Mouse (Mus musculus) adrenal gland (tissue): Measurements from ENCODE around the gene Fgf5.

Source experiments
- intact Hi-C: fragments of 180-260 bp; cut with DNase I; formaldehyde crosslinking; loops from one replicate; pipeline ENCODE4 v1.15.1; 2025
- long read RNA-seq, 2 experiments: library from polyadenylated mRNA; unstranded; transcript quantifications; one replicate each; pipeline ENCODE4 v2.0.0; 2020; ENCODE audit warnings: borderline replicate concordance in 1 of 2; ENCODE audit not compliant: insufficient replicate concordance in 1 of 2

Fgf5 gene
- long read RNA-seq, experiment 1, result 0 reads
- long read RNA-seq, experiment 2, result 0 reads

DNA sequence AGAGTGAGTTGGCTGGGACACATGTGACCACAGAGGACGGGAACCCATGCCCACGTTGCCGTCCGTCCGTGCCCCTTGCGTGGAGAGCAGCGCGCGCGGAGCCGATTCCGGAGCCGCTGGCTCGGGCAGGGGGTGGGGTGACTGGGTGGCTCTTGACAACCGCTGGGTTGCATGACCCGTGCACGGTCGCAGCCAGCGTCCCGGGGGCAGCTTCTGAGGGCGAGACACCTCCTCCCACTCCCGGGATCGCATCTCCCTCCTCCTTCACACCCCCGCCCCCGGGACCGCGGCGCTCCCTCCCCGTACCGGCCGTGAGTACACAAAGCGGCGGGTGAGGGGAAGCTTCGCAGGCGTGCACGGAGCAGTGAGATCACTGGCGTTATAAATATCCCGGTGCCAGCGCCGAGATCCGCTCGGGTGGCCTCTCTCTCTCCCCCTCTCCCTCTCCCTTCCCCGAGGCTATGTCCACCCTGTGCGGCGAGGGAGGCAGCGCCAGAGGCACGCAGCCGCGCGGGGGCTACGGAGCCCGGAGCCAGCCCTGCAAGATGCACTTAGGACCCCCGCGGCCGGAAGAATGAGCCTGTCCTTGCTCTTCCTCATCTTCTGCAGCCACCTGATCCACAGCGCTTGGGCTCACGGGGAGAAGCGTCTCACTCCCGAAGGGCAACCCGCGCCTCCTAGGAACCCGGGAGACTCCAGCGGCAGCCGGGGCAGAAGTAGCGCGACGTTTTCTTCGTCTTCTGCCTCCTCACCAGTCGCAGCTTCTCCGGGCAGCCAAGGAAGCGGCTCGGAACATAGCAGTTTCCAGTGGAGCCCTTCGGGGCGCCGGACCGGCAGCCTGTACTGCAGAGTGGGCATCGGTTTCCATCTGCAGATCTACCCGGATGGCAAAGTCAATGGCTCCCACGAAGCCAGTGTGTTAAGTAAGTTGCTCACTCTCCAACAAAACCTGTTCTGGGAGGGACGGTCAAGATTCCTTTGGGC lies at the start of gene Fgf5:
Fgf5 (plus strand) TSS at position 347 of the 984 bp plus-strand sequence.
- intact Hi-C loops, result no loop called here

DNA sequence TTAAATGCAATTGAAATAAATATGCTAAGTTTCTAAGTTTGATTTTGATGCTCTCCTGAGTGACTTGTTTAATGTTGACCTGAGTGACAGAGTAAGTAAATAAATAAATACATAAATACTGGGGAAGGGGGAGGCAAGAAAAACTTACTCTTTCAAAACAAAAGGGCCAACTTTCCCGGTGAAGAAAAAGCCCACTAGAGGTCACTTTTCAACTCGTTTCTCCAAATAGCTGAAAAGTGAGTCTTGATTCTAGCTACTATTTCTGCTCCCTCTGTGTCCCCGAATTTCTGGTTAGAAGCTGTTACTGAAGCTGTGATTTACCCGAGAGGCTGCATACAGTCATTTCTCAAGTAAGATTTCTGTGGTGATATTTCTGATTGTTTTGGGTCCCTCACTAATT lies 41.5 kb upstream of the Fgf5 start:
- intact Hi-C loops, result no loop called here

DNA sequence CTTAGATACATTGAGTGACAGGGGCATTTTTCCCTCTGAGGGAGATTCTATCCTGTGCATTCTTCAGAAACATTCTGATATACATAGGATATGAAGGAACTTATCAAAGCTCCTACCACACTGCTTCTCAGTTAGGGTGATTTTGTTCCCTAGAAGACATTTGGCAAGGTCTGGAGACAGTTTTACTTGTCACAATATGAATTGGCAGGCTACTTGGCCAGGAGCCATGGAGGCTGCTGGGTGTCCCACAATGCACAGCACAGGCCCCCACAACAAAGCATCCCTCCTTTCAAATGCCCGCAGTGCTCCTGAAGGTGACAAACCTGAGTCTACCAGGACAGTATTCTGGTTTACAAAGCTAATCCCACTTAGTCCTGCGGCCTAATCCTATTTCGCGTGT lies 32.0 kb upstream of the Fgf5 start:
- intact Hi-C loops, result no loop called here

DNA sequence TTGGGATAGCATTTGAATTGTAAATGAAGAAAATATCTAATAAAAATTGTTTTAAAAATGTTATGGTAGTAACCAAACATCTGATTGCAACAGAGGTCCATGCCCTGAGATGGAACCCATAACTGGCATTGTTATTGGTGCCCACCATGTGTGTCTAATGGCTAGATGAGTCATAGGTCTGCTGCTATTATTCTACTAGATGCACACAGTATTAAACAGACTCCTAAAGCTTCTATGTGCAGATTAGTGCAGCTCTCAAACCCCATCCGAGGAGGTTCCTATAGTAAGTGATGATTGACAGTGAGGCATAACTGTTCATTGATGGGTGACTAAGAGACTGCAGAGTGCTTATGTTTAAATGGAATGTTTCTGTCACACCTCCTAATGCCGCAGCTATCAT lies 27.3 kb upstream of the Fgf5 start:
- intact Hi-C loops, result no loop called here

DNA sequence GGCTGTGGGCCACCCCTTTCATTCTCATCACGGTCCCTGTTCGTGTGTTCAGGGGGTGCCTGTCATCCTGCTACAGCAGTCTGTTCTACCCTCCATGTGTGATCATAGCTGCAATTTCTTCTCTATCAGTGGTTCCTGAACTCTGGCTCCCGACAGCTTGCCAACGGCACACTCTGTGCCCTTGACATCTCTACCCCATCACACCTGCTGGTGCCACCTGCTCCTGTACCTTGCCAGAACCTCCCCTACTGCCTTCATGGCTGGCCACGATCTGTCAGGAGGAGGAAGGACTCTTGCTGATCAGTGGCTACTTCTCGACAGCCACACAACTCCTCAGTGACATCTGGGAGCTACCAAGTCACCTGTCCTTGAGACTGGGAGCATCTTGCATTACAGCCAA lies 24.5 kb upstream of the Fgf5 start:
- intact Hi-C loops, result no loop called here

DNA sequence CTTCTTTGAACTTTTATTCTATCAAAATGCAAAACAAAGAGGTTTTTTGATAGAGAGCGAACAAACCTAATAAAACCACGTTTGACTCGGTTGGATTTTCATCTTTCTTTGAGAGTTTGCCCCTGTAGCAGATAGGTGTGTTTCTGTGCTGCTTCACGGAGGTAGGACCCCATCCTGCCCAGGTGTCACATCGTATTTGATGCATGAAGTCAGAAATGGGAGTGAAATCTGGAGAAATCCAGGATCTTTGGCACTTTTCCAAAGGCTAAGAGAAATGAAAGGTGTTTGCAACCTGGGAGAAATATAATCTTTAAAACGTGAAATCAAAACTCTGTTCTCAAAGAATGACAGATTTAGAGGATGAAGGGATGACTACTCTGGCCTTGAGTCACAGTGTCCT lies 15.5 kb upstream of the Fgf5 start:
- intact Hi-C loops, result no loop called here

DNA sequence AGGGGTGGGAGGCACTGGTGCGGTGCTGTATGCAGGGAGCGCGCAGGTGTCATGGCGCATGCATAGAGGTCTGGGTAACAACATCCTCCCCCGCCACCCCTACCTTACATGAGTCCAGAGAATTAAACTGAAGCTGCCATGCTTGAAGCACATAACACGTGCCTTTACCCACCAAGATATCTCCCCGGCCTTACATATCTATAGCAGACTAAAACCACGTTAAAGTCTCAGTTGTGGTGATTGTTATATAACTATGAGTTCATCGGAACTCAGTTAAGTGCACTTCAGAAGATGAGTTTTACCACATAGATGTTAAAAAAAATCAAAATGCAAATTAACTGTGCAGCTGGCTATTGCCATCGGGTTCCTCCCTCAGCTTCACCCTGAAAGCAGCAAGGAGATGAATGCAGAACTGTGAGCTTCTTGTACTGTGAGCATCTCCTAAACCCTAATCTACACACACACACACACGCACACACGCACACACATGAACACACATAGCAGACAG lies 12.6 kb upstream of the Fgf5 start:
- intact Hi-C loops, result no loop called here

DNA sequence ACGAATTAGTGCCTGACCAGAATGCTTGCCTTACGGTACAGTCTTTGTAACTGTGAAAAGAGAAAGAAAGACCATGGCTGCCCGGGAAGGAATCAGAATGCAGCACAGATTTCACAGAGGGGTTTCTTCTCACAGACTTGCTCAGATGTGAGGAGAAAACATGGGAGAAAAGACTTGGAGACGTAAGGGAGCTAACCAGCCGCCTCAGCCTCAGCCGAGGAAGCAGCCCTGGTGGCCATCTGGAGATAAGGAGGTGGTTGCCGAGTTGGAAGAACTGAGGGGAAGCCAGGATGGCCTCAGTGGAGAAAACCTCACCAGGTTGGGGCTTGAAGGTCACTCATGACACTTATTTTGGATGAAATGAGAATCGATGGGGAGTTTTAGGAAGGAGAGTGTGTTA lies 8.7 kb upstream of the Fgf5 start:
- intact Hi-C loops, result no loop called here

DNA sequence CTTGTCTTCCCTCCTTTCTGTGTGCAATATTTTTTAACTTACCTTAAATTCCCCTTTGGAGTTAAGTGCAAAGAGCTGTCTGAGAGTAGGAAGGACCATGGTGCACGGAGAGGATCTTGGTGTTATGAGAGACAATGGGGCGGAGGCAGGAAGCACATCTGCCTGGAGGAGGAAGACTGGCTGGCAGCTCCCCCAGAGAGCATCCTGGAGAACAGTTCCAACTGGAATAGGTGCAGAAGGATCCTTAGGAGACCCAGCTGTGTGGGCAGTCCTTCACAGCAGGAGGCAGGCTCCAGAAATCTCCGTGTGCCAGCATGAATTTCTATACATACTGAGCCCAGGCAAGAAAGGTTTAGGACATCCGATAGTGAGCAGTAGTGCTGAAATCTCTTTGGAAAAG lies 8.0 kb upstream of the Fgf5 start:
- intact Hi-C loops, result no loop called here

DNA sequence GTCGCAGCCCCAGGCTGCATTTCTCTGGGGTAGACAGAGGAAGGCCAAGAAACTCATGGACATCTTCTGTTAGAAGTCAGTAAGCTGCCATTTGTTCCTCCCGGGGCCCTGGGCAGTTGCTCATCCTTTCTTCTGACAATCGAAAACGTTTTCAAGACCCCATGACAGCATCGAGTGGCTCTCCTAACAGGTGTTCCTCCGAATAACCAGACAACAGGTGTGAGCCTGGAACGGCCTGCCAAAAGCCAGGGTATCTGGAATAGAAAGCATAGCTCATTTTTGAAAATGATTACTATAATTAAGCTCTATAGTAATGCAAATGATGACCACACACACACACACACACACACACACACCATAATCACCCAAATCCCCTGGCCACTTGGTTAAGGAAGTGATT lies 7.2 kb upstream of the Fgf5 start:
- intact Hi-C loops, result no loop called here

DNA sequence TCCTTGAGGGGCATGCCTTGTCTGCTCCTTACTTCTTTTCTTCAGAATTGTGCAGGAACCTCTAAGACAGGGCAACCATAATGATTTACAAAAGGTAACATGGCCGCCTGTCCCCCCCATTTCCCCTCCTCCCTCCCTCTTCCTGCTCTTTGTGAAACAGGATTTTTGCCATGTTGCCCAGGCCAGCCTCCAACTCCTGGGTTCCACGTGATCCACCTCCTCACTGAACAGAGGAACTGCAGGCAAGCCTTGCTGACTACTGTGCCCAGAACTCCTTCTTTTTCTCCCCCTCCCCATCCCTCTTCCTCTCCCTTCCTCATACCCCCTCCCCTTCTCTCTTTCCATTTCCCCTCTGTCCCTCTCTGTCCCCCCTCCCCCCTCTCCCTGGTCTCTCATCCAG lies 6.5 kb upstream of the Fgf5 start:
- intact Hi-C loops, result no loop called here

DNA sequence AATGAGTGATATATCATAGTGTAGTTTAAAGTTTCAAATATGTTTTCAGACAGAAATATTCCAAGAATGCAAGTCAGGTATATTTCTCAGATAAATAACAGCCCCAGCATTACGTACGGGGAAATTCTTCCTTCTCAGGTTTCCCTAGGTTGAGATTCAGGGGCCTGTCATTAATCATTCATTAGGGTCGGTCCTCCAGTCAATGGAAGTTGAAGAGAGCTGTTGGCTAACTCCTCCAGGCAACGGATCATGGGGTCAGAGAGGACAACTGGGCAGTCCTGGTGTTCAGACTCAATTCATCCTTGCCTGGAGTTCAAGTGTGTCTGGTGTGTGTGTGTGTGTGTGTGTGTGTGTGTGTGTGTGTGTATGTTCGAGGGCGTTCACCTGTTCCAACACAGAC lies 837 bp upstream of the Fgf5 start:
- intact Hi-C loops, result no loop called here

DNA sequence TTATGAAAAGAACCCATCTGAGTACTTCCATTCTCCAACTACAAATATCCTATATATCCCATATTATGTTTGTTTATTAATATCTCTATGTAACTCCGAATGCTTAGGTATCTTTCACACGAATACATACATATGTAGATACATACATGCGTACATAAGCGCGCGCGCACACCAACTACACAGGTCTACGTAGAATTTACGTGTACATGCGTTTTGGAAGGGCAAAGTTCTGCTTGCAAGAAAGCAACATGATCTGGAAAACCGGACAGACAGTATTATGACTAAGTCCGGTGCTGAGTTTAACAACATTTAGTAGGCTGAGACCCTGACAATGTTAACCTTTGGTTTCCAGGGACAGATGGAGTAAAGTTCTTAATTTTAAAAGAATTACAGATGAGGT lies 1.2 kb downstream of the Fgf5 start:
- intact Hi-C loops, result no loop called here

DNA sequence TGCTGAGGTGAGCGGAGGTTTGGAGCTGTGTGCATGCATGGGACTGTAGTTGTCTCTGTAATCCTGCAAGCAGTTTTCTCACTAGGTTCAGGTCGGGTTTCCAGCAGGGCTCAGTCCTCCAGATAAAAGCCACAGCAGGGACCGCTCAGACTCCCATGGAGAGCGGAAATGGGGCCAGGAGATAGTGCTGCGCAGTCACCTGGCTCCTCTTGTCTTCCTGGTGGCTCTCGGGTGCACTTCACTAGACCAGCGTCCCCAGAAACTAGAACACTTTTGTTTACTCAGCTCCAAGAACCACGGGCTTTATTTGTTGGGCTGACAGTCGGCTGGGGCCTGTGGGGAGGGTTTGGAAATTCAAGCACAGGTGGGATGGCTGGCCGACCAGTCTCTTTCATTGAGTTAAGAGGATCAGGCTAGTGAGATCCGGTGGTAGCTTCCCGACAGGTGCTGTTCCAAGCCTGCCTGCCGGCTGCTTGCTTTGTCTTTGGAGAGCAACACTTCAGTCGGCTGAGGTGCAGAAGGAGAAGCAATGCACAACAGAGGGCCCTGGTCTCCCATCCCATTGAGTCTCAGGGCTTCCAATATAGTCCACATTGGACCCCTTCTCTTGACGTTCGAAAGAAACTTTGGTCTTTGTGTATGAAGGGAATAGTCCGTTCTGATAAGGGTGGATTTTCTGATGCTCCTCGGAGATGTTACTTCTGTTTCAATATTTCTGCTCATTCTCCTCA lies 1.9 kb downstream of the Fgf5 start:
- intact Hi-C loops, result no loop called here

DNA sequence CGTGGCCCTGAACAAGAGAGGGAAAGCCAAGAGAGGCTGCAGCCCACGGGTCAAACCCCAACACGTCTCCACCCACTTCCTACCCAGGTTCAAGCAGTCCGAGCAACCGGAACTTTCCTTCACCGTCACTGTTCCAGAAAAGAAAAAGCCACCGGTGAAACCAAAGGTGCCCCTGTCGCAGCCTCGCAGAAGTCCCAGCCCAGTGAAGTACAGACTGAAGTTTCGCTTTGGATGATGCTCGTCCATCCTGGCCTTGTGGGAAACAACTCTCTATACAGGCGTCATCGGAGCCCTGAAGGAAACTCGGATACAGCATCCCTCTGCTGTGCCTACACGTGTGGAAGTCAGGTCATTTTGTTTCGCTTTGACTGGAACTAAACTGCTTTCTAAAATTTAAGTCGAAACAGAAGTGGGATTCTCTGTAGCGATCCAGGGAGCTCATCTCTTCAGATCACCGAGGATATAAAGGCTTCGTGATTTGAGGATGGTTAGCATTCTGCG lies 21.4 kb downstream of the Fgf5 start:
- intact Hi-C loops, result no loop called here

DNA sequence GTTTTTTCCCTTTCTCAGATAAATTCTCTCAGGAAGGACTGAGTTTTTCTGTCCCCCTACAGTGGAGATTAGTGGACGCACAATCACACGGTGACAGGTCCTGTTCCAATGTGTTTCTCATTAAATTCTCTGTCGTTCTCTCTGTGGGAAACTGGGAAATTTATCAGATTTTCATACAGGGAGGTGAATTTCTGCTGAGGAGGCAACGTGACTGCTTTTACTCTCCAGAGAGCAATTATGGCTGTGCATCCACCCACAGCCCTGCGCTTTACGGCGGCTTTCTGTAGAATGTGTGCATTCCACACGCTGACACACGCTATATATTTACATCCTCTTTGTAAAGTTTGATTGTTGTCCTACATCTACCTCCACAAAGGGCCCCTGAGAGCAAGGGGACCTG lies 28.0 kb downstream of the Fgf5 start:
- intact Hi-C loops, result no loop called here

DNA sequence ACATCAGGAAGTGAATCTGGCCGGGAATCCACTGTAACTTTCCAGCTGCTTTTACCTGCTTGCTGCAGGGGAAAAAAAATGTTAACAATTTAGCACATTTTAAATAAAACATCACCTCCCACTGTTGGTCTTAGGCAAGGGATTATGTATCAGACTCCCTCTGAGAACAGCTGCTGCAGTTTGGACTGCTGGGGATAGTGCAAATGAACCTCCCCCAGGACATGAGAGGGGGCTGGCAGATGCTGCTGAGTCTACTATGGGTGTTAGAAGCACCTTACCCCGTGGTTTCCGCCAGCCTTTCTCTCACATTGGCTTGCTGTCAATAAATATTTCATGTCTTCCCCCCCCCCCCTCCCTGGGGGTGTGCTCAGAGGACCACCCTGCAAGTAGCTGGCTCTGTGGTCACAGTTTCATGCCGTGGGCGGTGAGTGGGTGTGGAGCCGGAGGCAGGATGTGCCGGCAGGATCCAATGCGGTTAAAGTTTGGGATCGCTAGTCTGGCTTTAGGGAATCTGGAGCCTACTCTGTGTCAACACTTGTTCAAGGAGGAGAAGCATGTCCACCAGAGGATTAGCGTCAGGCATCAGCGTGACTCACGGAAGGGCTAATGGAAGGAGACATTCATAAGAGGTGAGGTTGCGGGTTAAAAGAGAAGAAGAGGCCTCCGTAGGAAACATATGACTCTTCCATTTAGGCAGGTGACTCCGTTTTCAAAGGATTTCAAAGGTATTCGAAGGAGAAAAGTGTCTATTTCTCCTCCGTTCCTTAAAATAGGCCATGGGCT lies 29.9 kb downstream of the Fgf5 start:
- intact Hi-C loops, result no loop called here

DNA sequence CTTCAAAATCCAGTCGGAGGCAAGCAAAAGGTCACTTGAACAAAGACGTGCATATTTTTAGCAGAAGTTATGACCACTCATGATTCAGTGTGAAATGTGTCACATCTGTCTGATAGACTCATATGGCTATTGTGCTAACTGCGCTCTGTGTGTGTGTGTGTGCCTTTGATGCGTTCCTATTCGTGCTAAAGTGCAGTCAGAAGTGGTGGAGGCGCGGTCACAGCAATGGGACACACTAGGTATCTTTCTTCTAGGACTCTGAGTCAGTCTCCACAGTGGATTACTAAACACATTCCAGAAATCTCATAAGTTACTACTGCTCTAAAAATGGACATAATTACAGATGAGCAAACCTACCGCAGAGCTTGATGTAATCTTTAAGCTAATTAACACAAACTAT lies 36.7 kb downstream of the Fgf5 start:
- intact Hi-C loops, result no loop called here

DNA sequence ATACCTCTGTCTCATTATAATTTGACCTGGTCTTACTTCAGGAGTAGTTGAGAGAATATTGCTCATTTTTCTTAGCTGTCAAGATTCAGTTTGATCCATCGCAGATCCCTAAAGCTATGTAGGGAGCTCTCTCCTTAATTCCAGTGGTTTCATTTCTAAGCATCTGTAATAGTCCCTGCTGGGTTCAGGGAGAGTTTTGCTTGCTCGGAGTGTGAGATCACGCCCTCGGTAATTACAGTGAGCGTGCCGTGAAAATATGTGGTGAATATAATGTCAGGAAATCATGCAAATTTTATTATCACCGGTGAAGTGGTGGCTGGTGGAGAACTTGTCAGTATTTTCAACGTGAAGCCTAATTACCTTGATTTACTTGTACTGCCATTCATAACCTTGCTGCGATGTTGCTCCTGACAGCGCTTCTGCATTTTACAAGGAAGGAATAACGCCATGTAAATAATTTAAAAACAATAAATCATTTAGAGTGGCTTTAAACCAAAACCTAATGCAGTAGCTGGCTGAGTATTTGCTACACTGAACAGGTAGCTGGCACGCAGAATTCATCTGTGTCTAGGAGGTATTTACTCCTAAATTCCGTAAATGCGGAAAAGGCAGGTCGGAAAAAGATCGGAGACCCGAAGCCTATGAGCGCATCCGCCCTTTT lies 38.5 kb downstream of the Fgf5 start:
- intact Hi-C loops, result no loop called here

DNA sequence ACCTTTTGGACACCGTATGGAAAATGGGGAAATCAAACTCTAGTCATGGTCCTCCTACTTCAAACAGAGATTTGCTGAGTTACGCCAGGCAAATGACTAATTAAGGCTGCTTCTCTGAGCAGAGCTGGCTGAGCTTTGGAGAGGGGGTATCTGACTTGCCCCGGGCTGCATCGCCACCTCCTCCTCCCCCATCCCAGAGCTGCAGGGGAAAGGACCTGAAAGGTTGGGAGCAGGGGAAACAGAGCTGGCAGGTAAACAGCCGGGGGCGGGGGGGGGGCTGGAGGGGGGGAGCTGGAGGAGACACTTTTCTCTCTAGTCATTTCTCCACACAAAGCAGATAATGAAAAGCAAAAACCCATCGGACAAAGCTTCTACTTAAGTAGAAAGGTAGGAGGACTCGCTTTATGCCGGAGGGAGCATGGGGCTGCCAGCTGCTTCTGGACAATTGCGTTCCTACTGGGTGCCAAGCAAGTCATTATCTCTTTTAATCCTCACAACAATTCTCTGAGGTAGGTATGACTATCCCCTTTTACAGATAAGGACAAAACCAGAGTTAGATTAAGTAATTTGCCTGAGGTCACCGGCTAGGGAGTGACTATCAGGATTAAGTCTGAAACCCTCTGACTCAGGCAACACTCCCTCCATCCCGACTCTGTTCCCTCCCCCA lies 39.2 kb downstream of the Fgf5 start:
- intact Hi-C loops, result no loop called here
